Mouse (Mus musculus) kidney, adult 2 months (tissue): Measurements from ENCODE around the gene Zfp870.

Source experiments
- CTCF ChIP-seq: fragments of 200-500 bp; conservative IDR thresholded peaks from 2 replicates; pipeline ENCODE4 v1.5.1; 2011; ENCODE audit warnings: low read depth, mild to moderate bottlenecking, control low read depth, low read length, moderate library complexity, mixed read lengths; ENCODE audit not compliant: insufficient read depth, insufficient read length
- POLR2A ChIP-seq: fragments of 200-500 bp; IDR thresholded peaks from one replicate; pipeline ENCODE4 v1.6.1; 2011; ENCODE audit warnings: low read depth, low read length, control low read depth

GRCm38 (mm10) chr17:32893901-32894300, 2.5 kb upstream of the Zfp870 start:
- TF ChIP-seq POLR2A, result no peak
- TF ChIP-seq CTCF, result no peak
